Mouse (Mus musculus): Measurements from ENCODE around the gene Gpr15.

Gene Gpr15

DNA sequence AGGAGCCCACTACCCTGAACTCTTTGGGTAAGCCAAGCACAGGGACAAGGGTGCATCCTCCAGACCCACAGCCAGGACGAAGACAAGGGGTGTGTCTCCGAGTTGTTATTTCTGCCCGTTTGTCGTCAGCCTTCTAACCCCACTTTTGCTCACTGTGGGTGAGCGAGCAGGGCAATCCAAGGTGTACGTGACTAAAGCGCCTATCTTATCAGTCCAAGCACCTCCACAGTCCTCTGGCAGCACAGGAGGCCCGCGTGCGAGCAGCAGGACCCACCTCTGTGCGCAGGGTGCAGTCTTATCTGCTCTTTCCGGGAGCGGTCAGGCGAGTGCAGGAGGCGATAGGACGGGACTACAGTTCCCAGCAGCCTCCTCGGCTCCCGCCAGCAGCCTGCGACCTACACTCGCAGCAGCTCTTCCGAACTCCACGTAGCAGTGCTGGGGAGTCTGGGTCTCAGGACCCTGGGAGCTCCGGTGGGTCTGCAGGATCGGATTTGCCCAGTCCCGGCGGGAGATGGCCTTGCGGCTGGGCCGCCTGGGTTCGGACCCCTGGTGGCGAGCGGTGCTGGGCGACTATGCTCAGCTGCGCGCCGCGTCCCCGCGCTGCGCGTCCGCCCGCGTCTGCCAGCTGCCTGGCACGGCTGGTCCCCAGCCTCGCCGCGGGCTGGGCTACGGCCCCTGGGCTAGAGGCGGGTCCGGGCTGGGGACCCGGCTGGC lies 48.8 kb downstream of the Gpr15 start, which contains the start of gene Cpox:
Gene Cpox (plus strand): TSS at position 376 of the 714 bp plus-strand sequence.
- peak; percentile 73 to 77 for DNase-seq

DNA sequence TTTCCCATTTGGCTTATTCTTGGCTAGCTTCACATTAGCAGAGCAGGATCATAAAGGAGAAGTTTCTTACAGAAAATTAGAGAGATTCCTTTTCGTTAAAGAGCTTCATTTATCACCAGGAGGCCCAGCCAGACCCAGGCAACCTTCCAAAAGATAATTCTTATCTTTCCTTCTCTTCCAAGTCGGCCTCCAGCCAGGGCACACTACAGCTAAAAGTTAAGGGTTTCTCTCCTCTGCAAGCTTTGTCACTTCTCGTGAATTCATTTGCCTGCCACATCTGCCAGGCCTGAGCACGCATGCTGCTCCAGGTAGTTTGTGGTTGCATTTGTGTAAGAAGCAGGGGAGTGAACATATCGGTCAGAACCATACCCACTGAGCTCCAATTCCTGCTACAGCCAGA lies 49.6 kb downstream of the Gpr15 start:
- DNase-seq, result no peak

DNA sequence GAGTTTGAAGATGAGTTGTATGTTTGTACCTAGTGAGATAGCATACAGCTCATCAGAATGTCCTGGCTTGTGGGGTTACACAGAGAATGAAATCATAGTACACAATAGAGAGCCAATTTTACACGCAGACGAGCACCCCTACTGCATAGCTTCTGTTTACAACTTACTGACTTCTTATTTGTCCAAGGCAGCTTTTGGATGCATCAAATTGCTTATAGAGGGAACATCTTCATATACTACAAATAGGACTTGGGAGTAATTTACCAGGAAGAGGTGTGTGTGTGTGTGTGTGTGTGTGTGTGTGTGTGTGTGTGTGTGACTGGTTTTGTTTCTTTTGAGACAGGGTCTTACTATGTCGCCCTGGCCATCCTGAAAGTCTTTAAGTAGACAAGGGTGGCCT lies 50.3 kb downstream of the Gpr15 start:
- no peak for DNase-seq

All from kidney, adult 8-10 months (tissue).